Mouse (Mus musculus) embryonic facial prominence, embryonic 10.5 days (tissue): ENCODE data around the gene Aaed1. TPM values are rescaled to one million over a fixed set of nuclear protein-coding genes. Genes with fewer than 3 reads are reported as not detected.

Experiments
- DNase-seq: peaks from one replicate; pipeline ENCODE4 v3.0.0-alpha.2; 2017; ENCODE audit warnings: low spot score
- H3K27ac ChIP-seq: fragments of 300-500 bp; sonication (generic); replicated peaks from 2 replicates; pipeline ENCODE4 v1.5.1; 2016; ENCODE audit warnings: mild to moderate bottlenecking
- H3K27me3 ChIP-seq: fragments of 300-500 bp; sonication (generic); replicated peaks from 2 replicates; pipeline ENCODE4 v1.6.1; 2016; ENCODE audit warnings: low read depth, mild to moderate bottlenecking; ENCODE audit not compliant: poor library complexity, severe bottlenecking
- H3K36me3 ChIP-seq: fragments of 300-500 bp; sonication (generic); replicated peaks from 2 replicates; pipeline ENCODE4 v1.6.1; 2016; ENCODE audit warnings: mild to moderate bottlenecking, moderate library complexity
- H3K4me1 ChIP-seq: fragments of 300-500 bp; sonication (generic); 2 replicates; pipeline ENCODE4 v1.6.1; 2016
- H3K4me3 ChIP-seq: fragments of 300-500 bp; sonication (generic); 2 replicates; pipeline ENCODE4 v1.5.1; 2016; ENCODE audit warnings: mild to moderate bottlenecking, moderate library complexity
- H3K9me3 ChIP-seq: fragments of 300-500 bp; sonication (generic); 2 replicates; pipeline ENCODE4 v1.6.1; 2016; ENCODE audit warnings: mild to moderate bottlenecking
- whole genome bisulfite sequencing: fragments of 180-500 bp; shearing (Covaris S2); methylation state at CpG from one replicate; pipeline ENCODE4 v1.1.7; 2016; 5-methylcytosine and 5-hydroxymethylcytosine counted together
- polyA plus RNA-seq: library from polyadenylated mRNA; unstranded; fragments of >200 nt; fragmentation: Nextera tagmentation; extraction: Ambion mirVana; gene quantifications from 2 replicates; pipeline ENCODE4 v1.2.1, GENCODE M21; 2016

The Aaed1 gene
- polyA plus RNA-seq, 1 experiment from 2014 or later = 33.5 TPM

DNA sequence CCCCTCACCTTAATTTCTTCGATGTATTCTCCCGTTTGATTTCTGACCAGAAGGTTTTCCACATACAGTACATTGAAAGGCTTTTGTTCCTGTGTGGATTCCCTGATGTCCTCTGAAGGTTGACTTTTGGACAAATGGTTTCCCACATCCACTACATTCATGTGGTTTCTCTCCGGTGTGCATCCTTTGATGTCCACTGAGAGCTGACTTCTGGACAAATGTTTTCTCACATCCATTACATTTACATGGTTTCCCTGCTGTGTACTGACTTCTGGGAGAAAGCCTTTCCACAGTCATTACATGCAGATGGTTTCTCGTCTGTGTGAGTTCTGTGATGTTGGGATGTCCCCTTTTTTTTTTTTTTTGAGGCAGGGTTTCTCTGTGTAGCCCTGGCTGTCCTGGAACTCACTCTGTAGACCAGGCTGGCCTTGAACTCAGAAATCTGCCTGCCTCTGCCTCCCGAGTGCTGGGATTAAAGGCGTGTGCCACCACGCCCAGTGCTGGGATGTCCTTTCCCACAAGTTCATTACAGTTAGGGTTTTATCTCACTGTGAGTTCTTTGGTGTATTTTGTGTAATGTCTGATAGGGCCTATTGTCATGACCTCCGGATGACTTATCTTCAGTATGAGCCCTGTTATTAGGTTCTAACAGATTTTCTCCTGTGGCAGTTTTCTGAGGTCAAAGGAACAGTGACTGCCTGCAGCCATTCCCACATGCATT is 10.2 kb upstream of the Aaed1 start:
- Histone ChIP-seq H3K27me3 (no peaks in the 10 kb centered on the region), H3K4me3 (no peak overlapping the region), H3K9me3 (no peaks in the 10 kb centered on the region), H3K4me1 (no peaks in the 10 kb centered on the region), H3K27ac (no peak overlapping the region), H3K36me3 (no peaks in the 10 kb centered on the region)
- WGBS = 86% methylated on average over 8 of the region's 8 CpGs
- no peak for DNase-seq

DNA sequence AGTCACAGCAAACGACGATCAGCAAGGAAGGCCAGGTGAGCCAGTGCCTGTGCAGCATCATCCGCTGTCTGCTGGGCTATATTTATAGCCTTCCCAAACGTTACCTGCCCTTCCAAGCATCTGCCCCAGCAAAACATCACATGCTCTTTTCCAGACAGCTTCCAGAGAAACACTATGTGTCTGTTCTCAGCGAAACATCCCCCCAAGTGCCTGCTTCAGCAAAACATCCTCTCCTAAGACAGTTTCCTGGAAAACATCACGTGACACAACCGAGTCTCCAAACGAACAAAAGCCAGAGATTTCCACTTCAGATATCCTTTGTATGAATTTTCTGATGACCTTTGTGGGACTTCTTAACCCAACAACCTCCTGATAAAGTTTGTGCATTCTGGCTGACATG is 7.8 kb upstream of the Aaed1 start:
- no peaks in the 10 kb centered on the region for H3K36me3 ChIP-seq
- H3K27ac ChIP-seq = no peak overlapping the region
- no peaks in the 10 kb centered on the region for H3K4me1 ChIP-seq
- H3K27me3 ChIP-seq = no peaks in the 10 kb centered on the region
- WGBS = 80% methylated on average over 8 of the region's 8 CpGs
- no peak for DNase-seq
- H3K9me3 ChIP-seq = no peaks in the 10 kb centered on the region
- no peak overlapping the region for H3K4me3 ChIP-seq

DNA sequence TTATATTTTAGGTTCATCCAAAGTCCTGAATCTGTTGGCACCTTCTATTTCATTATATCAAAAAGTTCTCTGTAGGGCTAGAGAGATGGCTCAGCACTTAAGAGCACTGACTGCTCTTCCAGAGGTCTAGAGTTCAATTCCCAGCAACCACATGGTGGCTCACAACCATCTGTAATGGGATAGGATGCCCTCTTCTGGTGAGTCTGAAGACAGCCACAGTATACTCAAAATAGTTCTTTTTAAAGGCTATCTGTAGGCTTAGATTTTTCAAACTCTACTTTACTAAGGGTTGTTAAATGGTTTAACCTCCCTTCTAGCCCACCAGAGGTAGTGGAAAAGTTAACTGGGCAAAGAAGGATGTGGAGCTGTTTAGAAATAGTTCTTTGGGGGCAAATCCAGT is 7.3 kb upstream of the Aaed1 start:
- Histone ChIP-seq H3K27me3 (no peaks in the 10 kb centered on the region), H3K36me3 (no peaks in the 10 kb centered on the region)
- DNase-seq = no peak

DNA sequence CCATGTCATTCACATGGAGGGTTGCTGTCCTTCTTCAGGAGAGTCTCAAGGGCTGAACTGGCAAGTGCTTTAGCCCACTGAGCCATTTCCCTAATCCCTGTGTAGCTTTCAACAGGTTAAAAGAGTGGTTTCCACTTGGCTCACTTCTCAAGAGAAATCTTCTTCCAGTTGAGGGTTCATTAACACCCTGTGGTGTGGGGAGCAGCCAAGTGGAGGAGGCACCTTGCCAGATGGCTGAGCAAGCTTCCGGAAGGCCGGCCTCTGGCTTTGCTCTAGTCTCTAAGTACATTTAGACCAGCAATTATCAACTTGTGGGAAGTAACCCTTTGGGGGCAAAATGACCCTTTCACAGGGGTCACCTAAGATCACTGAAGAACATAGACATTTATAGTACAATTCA is 5.8 kb upstream of the Aaed1 start:
- DNase-seq = no peak
- Histone ChIP-seq H3K27ac (no peak overlapping the region), H3K4me3 (no peak overlapping the region), H3K27me3 (no peaks in the 10 kb centered on the region), H3K4me1 (no peaks in the 10 kb centered on the region), H3K36me3 (no peaks in the 10 kb centered on the region), H3K9me3 (no peaks in the 10 kb centered on the region)
- 81% methylated on average over 2 of the region's 2 CpGs for WGBS

More for the DNA sequence above, 7.3 kb upstream of the Aaed1 start:
- no peaks in the 10 kb centered on the region for H3K4me1 ChIP-seq
- H3K4me3 ChIP-seq = no peak overlapping the region
- no peaks in the 10 kb centered on the region for H3K9me3 ChIP-seq
- no peak overlapping the region for H3K27ac ChIP-seq

DNA sequence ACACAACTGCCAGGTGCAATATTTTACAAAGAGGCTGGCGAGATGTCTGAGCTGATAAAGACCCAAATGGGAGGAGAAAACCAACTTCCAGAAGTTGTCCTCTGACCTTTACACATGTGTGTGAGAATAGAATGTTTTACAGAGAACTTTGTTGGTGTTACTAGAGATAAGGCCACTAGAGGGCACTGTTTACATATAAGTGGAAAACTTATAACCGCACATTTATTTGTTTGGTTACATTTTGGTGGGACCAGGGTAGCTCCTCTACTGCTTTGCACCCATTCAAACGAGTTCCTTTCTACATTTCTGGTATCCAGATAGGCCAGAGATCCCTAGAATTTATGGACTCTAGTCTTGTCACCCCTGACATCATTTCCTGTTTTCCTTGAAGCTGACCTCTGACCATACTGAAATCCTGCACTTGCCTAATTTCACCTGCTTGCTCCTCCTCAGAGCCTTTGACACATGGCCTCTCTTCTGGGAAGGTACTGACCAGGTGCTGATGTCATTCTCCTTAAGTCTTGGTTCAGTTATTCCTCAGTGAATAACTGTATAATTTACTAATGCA is 3.1 kb upstream of the Aaed1 start:
- H3K27ac ChIP-seq = no peak overlapping the region
- 3% methylated on average over 3 of the region's 3 CpGs for WGBS
- DNase-seq = no peak
- no peaks in the 10 kb centered on the region for H3K36me3 ChIP-seq
- H3K9me3 ChIP-seq = no peaks in the 10 kb centered on the region
- no peaks in the 10 kb centered on the region for H3K27me3 ChIP-seq
- H3K4me1 ChIP-seq = peaks cover 16% of the 10 kb centered on the region
- H3K4me3 ChIP-seq = no peak overlapping the region

DNA sequence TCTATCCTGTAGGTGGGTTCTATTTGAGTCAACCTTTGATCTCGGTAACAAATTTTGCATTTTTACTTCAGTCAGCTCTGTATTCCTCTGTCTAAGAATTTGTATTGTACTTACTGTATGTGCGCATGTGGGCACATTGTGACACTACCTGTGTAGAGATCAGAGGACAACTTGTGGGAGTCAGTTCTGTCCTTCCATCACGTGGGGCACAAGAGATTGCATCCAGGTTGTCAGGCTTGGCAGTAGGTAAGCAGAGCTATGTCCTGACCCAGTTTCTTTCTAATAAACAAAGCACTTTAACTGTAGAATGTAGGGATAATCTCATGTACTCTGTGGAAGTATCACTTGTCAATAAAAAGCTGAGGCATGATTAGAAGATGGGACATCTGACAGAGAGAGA is 1.5 kb upstream of the Aaed1 start:
- Histone ChIP-seq H3K36me3 (no peaks in the 10 kb centered on the region), H3K4me3 (no peak overlapping the region), H3K27ac (no peak overlapping the region), H3K4me1 (peaks cover 18% of the 10 kb centered on the region), H3K9me3 (no peaks in the 10 kb centered on the region), H3K27me3 (no peaks in the 10 kb centered on the region)
- 76% methylated on average over 3 of the region's 3 CpGs for WGBS
- no peak for DNase-seq

DNA sequence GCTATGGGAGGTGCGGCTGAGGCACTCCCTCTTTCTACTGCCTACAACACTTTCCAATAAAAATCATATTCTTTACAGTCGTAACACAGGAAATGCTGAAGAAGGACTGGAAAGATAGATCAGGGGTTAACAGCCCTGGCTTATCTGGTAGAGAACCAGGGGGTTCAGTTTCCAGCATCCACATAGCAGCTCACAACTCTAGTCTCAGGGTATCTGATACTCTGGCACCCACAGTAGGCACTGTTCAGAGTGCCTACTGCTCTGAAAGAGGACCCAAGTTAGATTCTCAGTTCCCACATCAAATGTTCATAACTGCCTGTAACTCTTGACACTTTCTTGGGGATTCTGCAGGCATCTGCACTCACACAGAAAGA is 393 bp upstream of the Aaed1 start:
- peaks cover 18% of the 10 kb centered on the region for H3K4me1 ChIP-seq
- 2% methylated on average over 2 of the region's 2 CpGs for WGBS
- H3K4me3 ChIP-seq = peak overlapping the region; percentile 72
- peak overlapping the region; percentile 89 for H3K27ac ChIP-seq
- no peak for DNase-seq
- peaks cover 6% of the 10 kb centered on the region for H3K36me3 ChIP-seq
- no peaks in the 10 kb centered on the region for H3K9me3 ChIP-seq
- no peaks in the 10 kb centered on the region for H3K27me3 ChIP-seq

DNA sequence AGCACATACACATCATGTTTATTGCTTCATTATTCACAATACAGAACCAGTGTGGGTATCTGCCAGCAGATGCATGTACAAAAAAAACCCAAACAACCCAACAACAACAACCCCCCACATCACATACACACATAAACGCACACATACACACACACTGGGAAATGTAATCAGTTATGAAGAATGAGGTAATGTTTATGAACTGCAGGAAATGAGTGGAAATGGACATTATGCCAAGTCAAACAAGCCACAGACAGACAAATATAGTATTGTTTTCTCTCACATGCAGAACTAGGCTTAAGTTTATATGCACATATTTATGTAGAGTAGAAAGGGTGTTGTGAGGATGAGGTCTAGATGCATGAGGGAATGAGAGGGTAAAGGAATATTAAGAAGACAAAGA is 1.2 kb downstream of the Aaed1 start:
- no peak for DNase-seq
- 88% methylated on average over 1 of the region's 1 CpGs for WGBS
- H3K27ac ChIP-seq = no peak overlapping the region
- H3K4me3 ChIP-seq = peak overlapping the region; percentile 72
- no peaks in the 10 kb centered on the region for H3K9me3 ChIP-seq
- H3K4me1 ChIP-seq = peaks cover 18% of the 10 kb centered on the region
- H3K27me3 ChIP-seq = no peaks in the 10 kb centered on the region
- peaks cover 15% of the 10 kb centered on the region for H3K36me3 ChIP-seq

DNA sequence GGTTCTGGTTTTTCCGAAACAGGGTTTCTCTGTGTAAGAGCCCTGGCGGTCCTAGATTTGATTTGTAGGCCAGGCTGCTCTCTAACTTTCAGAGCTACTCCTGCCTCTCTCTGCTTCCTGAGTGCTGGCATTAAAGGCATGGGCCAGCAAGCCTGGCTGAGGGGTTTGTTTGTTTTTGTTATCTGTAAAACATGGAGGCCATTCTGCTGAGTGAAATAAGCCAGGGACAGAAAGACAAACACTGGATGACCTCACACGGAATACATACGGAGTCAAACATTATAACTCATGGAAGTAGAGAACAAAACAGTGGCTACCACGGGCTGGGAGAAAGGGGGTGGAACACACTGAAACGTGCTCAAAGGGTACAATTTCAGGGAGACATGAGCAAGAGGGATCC is 1.9 kb downstream of the Aaed1 start:
- 80% methylated on average over 6 of the region's 6 CpGs for WGBS
- H3K4me1 ChIP-seq = peaks cover 18% of the 10 kb centered on the region
- peaks cover 15% of the 10 kb centered on the region for H3K36me3 ChIP-seq
- no peak overlapping the region for H3K4me3 ChIP-seq
- H3K27ac ChIP-seq = no peak overlapping the region
- no peaks in the 10 kb centered on the region for H3K9me3 ChIP-seq
- H3K27me3 ChIP-seq = no peaks in the 10 kb centered on the region
- DNase-seq = no peak

DNA sequence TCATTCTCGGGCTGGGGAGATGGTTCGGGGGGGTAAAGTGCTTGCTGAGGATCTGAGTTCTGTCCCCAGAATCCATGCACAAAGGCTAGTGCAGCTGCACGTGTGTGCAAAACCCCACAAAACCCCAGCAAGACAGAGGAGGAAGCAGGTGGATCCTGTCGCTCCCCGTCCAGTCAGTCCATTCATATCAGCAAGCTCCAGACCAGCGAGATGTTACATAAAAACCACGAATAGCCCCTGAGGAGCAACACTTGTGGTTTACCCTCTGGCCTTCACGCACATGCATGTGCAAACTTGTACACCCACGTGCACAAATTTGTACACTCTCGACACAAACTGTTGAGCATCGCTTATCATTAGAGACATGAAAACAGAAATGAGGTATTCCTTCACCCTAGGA is 2.7 kb downstream of the Aaed1 start:
- WGBS = 86% methylated on average over 11 of the region's 11 CpGs
- Histone ChIP-seq H3K27me3 (no peaks in the 10 kb centered on the region), H3K36me3 (peaks cover 15% of the 10 kb centered on the region), H3K9me3 (no peaks in the 10 kb centered on the region), H3K4me3 (no peak overlapping the region), H3K27ac (no peak overlapping the region), H3K4me1 (peaks cover 18% of the 10 kb centered on the region)
- no peak for DNase-seq

DNA sequence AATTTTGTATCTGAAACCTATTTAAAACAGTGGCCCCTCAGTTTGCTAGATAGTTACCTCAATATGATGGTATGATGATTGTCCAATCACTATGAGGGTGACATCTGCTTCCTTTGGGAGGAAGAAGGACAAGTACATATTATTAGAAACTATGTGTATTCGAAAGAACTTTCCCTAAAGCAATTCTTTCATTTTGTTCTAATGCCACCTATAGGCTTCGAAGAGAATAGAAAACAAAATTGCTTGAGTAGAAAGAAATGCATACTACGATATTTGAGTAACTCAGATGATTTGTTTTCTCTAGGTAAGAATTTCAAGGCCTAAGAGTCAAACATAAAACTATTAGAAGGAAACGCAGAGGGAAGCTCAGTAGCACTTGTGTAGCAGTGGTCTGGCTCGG is 3.5 kb downstream of the Aaed1 start:
- H3K27ac ChIP-seq = no peak overlapping the region
- DNase-seq = no peak
- WGBS = 74% methylated on average over 5 of the region's 5 CpGs
- H3K36me3 ChIP-seq = peaks cover 19% of the 10 kb centered on the region
- H3K4me3 ChIP-seq = no peak overlapping the region
- H3K9me3 ChIP-seq = no peaks in the 10 kb centered on the region
- no peaks in the 10 kb centered on the region for H3K27me3 ChIP-seq
- H3K4me1 ChIP-seq = peaks cover 18% of the 10 kb centered on the region

DNA sequence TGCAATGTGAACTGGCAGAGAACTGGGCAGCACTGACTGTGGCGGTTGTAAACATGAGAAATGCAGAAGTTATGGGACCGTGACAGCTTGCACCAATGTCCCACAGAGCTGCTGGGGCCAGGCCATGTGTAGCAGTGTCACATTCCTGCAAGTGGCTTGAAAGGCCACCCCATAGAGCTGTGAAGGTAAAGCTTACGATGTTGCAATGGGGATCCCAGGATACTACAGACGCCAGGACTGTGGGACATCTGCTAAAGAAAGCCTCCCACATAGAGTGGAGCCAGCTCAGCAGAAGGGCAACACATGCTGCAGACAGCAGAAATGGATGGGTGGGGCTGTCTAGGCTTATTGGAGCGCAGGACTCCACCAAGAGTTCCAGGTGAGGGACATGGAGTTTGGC is 5.0 kb downstream of the Aaed1 start:
- no peak for DNase-seq
- H3K9me3 ChIP-seq = no peaks in the 10 kb centered on the region
- H3K27me3 ChIP-seq = no peaks in the 10 kb centered on the region
- peaks cover 14% of the 10 kb centered on the region for H3K4me1 ChIP-seq
- 92% methylated on average over 5 of the region's 5 CpGs for WGBS
- no peak overlapping the region for H3K4me3 ChIP-seq
- peaks cover 27% of the 10 kb centered on the region for H3K36me3 ChIP-seq
- no peak overlapping the region for H3K27ac ChIP-seq

DNA sequence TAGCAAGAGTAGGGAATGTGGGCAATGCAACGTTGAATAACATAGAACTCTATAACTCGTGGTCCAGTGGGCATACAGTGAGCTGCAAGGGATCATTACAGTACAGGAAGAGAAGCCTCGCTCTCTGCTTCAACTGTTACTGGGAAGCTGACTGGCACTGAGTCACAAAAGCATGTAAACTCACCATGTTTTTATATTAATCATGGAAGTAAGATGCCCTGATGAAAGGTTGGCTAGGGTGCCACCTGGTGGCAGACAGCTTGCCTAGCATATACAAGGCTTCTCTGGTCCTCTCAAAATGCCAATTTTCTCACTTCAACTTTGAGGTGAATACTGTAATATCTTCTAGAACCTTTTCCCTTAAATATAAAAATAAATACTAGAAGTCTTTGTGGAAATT is 6.4 kb downstream of the Aaed1 start:
- peak; percentile 69 for DNase-seq
- peaks cover 31% of the 10 kb centered on the region for H3K36me3 ChIP-seq
- H3K9me3 ChIP-seq = no peaks in the 10 kb centered on the region
- no peaks in the 10 kb centered on the region for H3K27me3 ChIP-seq
- no peak overlapping the region for H3K27ac ChIP-seq
- 74% methylated on average over 3 of the region's 3 CpGs for WGBS
- peaks cover 6% of the 10 kb centered on the region for H3K4me1 ChIP-seq
- no peak overlapping the region for H3K4me3 ChIP-seq
